Comparison of ENCODE assay signal across 8 mouse cellular contexts in genomic region chr12:99336349-99337170, GRCm38 (mm10).
DNase-seq lines count a peak whose midpoint lies in the region; ATAC-seq and TF ChIP-seq lines count a peak whose summit lies in the region.

No protein-coding gene starts in this region.

- H3K27me3 ChIP-seq in midbrain, embryonic 10.5 days (ENCODE audit: low read depth, poor library complexity, severe bottlenecking) = no peaks in the 10 kb centered on the region
- no peaks in the 10 kb centered on the region for H3K27me3 ChIP-seq in midbrain, embryonic 11.5 days (ENCODE audit: control insufficient read depth, insufficient read depth, low read length)
- H3K27me3 ChIP-seq in hindbrain, embryonic 16.5 days (replicated peaks; ENCODE audit: control insufficient read depth, insufficient read depth, low read length) = no peaks in the 10 kb centered on the region
- no peaks in the 10 kb centered on the region for H3K27me3 ChIP-seq in lung, postnatal 0 days (replicated peaks; ENCODE audit: insufficient read depth, low read length)
- no peaks in the 10 kb centered on the region for H3K27me3 ChIP-seq in stomach, embryonic 15.5 days (replicated peaks)

- H3K4me1 ChIP-seq in midbrain, embryonic 10.5 days = peaks cover 97% of the 10 kb centered on the region
- peaks cover 55% of the 10 kb centered on the region for H3K4me1 ChIP-seq in midbrain, embryonic 11.5 days (ENCODE audit: control insufficient read depth, insufficient read depth, low read length)
- H3K4me1 ChIP-seq in hindbrain, embryonic 16.5 days (ENCODE audit: control insufficient read depth, insufficient read depth, low read depth, low read length) = peaks cover 62% of the 10 kb centered on the region
- peaks cover 27% of the 10 kb centered on the region for H3K4me1 ChIP-seq in lung, postnatal 0 days (ENCODE audit: insufficient read depth, low read depth, low read length)
- H3K4me1 ChIP-seq in stomach, embryonic 15.5 days = peaks cover 18% of the 10 kb centered on the region; the same call in 1 of the 2 replicates

- peak; percentile 43; the same call in 1 of the 2 replicates for TF ChIP-seq EP300 in lung, postnatal 0 days (IDR thresholded peaks at IDR 0.05)

- H3K9ac ChIP-seq in midbrain, embryonic 11.5 days (ENCODE audit: low read length) = no peak overlapping the region
- 0 out of 2 replicates have a peak overlapping the region, but pooled peaks have one; percentile 20 for H3K9ac ChIP-seq in hindbrain, embryonic 16.5 days (ENCODE audit: low read depth, low read length)
- no peak overlapping the region for H3K9ac ChIP-seq in lung, postnatal 0 days (replicated peaks; ENCODE audit: low read depth)
- H3K9ac ChIP-seq in stomach, embryonic 15.5 days = no peak overlapping the region

- no peak for ATAC-seq in midbrain, embryonic 11.5 days (ENCODE audit: low FRiP score)
- ATAC-seq in hindbrain, embryonic 16.5 days = peak; percentile 55
- peak; percentile 76 for ATAC-seq in lung, postnatal 0 days
- peak; percentile 40; the same call in 1 of the 2 replicates for ATAC-seq in stomach, embryonic 15.5 days (ENCODE audit: insufficient read depth, low FRiP score, low read depth)
- no peak for ATAC-seq in activated CD4-positive, CD25-positive, alpha-beta regulatory T cell, adult 4 months

- DNase-seq in midbrain, embryonic 10.5 days (ENCODE audit: low spot score) = no peak
- no peak for DNase-seq in midbrain, embryonic 11.5 days (ENCODE audit: low spot score, missing footprints)
- peak; percentile 91 to 92 for DNase-seq in cerebellum, postnatal 25 days
- DNase-seq in gastrocnemius, postnatal 25 days = peak; percentile 87
- DNase-seq in lung, postnatal 0 days (ENCODE audit: low spot score) = peak; percentile 83

- no peaks in the 10 kb centered on the region for H3K9me3 ChIP-seq in midbrain, embryonic 10.5 days (replicated peaks)
- H3K9me3 ChIP-seq in midbrain, embryonic 11.5 days (ENCODE audit: control insufficient read depth, low read length) = no peaks in the 10 kb centered on the region
- no peaks in the 10 kb centered on the region for H3K9me3 ChIP-seq in hindbrain, embryonic 16.5 days (ENCODE audit: control insufficient read depth, low read length)
- no peaks in the 10 kb centered on the region for H3K9me3 ChIP-seq in lung, postnatal 0 days (ENCODE audit: low read length)
- no peaks in the 10 kb centered on the region for H3K9me3 ChIP-seq in stomach, embryonic 15.5 days

- WGBS in midbrain, embryonic 10.5 days = 64% methylated on average over 12 of the region's 12 CpGs
- 42% methylated on average over 12 of the region's 12 CpGs for WGBS in midbrain, embryonic 11.5 days
- WGBS in hindbrain, embryonic 16.5 days = 26% methylated on average over 12 of the region's 12 CpGs
- WGBS in lung, postnatal 0 days = 17% methylated on average over 12 of the region's 12 CpGs
- WGBS in stomach, embryonic 15.5 days = 39% methylated on average over 12 of the region's 12 CpGs

- no peak overlapping the region for H3K4me2 ChIP-seq in midbrain, embryonic 11.5 days
- peak overlapping the region; percentile 24 for H3K4me2 ChIP-seq in hindbrain, embryonic 16.5 days (ENCODE audit: low read length)
- no peak overlapping the region for H3K4me2 ChIP-seq in lung, postnatal 0 days (replicated peaks; ENCODE audit: low read depth, low read length)
- no peak overlapping the region for H3K4me2 ChIP-seq in stomach, embryonic 15.5 days

- H3K4me3 ChIP-seq in midbrain, embryonic 10.5 days = no peak overlapping the region
- H3K4me3 ChIP-seq in midbrain, embryonic 11.5 days (ENCODE audit: low read depth, low read length) = no peak overlapping the region
- H3K4me3 ChIP-seq in hindbrain, embryonic 16.5 days (ENCODE audit: low read length) = no peak overlapping the region
- H3K4me3 ChIP-seq in lung, postnatal 0 days (ENCODE audit: low read depth, low read length) = no peak overlapping the region
- H3K4me3 ChIP-seq in stomach, embryonic 15.5 days (replicated peaks) = no peak overlapping the region

- H3K36me3 ChIP-seq in midbrain, embryonic 10.5 days = peaks cover 43% of the 10 kb centered on the region
- H3K36me3 ChIP-seq in midbrain, embryonic 11.5 days (ENCODE audit: control insufficient read depth, insufficient read depth, low read length) = no peaks in the 10 kb centered on the region
- no peaks in the 10 kb centered on the region for H3K36me3 ChIP-seq in hindbrain, embryonic 16.5 days (ENCODE audit: control insufficient read depth, insufficient read depth, low read length)
- H3K36me3 ChIP-seq in lung, postnatal 0 days (ENCODE audit: insufficient read depth, low read length) = no peaks in the 10 kb centered on the region
- H3K36me3 ChIP-seq in stomach, embryonic 15.5 days = no peaks in the 10 kb centered on the region

- TF ChIP-seq CTCF in lung, postnatal 0 days (IDR thresholded peaks at IDR 0.05) = no peak

- H3K27ac ChIP-seq in midbrain, embryonic 10.5 days (replicated peaks) = peak overlapping the region; percentile 72
- no peak overlapping the region; the same call in 1 of the 2 replicates for H3K27ac ChIP-seq in midbrain, embryonic 11.5 days (ENCODE audit: low read depth, low read length)
- peak overlapping the region; percentile 62 for H3K27ac ChIP-seq in hindbrain, embryonic 16.5 days (ENCODE audit: low read depth, low read length)
- peak overlapping the region; percentile 62; the same call in 1 of the 2 replicates for H3K27ac ChIP-seq in lung, postnatal 0 days (ENCODE audit: low read length)
- peak overlapping the region; percentile 23; the same call in 1 of the 2 replicates for H3K27ac ChIP-seq in stomach, embryonic 15.5 days

Comparison
In these comparisons a context has a peak if more than half of its experiments do, and no peak if none do; other contexts are left out.
1. DNase-seq: peak in cerebellum, postnatal 25 days (2 of 2), gastrocnemius, postnatal 25 days (single experiment) and lung, postnatal 0 days (single experiment); none in midbrain, embryonic 10.5 days (single experiment) and midbrain, embryonic 11.5 days (single experiment).
2. ATAC-seq: peak in hindbrain, embryonic 16.5 days (single experiment), lung, postnatal 0 days (single experiment) and stomach, embryonic 15.5 days (single experiment); none in midbrain, embryonic 11.5 days (single experiment) and activated CD4-positive, CD25-positive, alpha-beta regulatory T cell, adult 4 months (single experiment).